Mouse (Mus musculus) liver, embryonic 13.5 days (tissue): ENCODE measurements around the gene Alpi. TPM values are rescaled to one million over a fixed set of nuclear protein-coding genes. Genes with fewer than 3 reads are reported as not detected.

Experiments used
- ATAC-seq: fragments of 200-750 bp; cut with Nextera tagmentation; 2 replicates; pipeline ENCODE4 v1.8.0; 2017; ENCODE audit warnings: low read depth, mild to moderate bottlenecking, moderate number of reproducible peaks, moderate library complexity
- DNase-seq: peaks from one replicate; pipeline ENCODE4 v3.0.0; 2022
- H3K27ac ChIP-seq: fragments of 300-500 bp; sonication (generic); 2 replicates; pipeline ENCODE4 v1.5.1; 2015; ENCODE audit warnings: moderate library complexity, mild to moderate bottlenecking, inconsistent platforms
- H3K27me3 ChIP-seq: fragments of 300-500 bp; sonication (generic); 2 replicates; pipeline ENCODE4 v1.6.1; 2015; ENCODE audit warnings: mild to moderate bottlenecking, inconsistent platforms
- H3K36me3 ChIP-seq: fragments of 300-500 bp; sonication (generic); 2 replicates; pipeline ENCODE4 v1.6.1; 2015; ENCODE audit warnings: mild to moderate bottlenecking, inconsistent platforms
- H3K4me1 ChIP-seq: fragments of 300-500 bp; sonication (generic); replicated peaks from 2 replicates; pipeline ENCODE4 v1.6.1; 2015; ENCODE audit warnings: inconsistent platforms
- H3K4me2 ChIP-seq: fragments of 300-500 bp; sonication (generic); 2 replicates; pipeline ENCODE4 v1.6.1; 2015; ENCODE audit warnings: inconsistent platforms, mild to moderate bottlenecking, moderate library complexity
- H3K4me3 ChIP-seq: fragments of 300-500 bp; sonication (generic); replicated peaks from 2 replicates; pipeline ENCODE4 v1.5.1; 2015; ENCODE audit warnings: mild to moderate bottlenecking, inconsistent platforms
- H3K9ac ChIP-seq: fragments of 300-500 bp; sonication (generic); 2 replicates; pipeline ENCODE4 v1.6.1; 2015; ENCODE audit warnings: mild to moderate bottlenecking, inconsistent platforms
- H3K9me3 ChIP-seq: fragments of 300-500 bp; sonication (generic); replicated peaks from 2 replicates; pipeline ENCODE4 v1.6.1; 2016; ENCODE audit warnings: inconsistent platforms
- WGBS: fragments of 180-500 bp; shearing (Covaris S2); methylation state at CpG from one replicate; pipeline ENCODE4 v1.1.7; 2015; ENCODE audit not compliant: insufficient replicate concordance; 5-methylcytosine and 5-hydroxymethylcytosine counted together
- polyA plus RNA-seq: library from polyadenylated mRNA; unstranded; fragments of >200 nt; fragmentation: Nextera tagmentation; extraction: Ambion mirVana; gene quantifications from 2 replicates; pipeline ENCODE4 v1.2.1, GENCODE M21; 2015

Alpi gene
- polyA plus RNA-seq, 1 experiment from 2014 or later = not detected

DNA sequence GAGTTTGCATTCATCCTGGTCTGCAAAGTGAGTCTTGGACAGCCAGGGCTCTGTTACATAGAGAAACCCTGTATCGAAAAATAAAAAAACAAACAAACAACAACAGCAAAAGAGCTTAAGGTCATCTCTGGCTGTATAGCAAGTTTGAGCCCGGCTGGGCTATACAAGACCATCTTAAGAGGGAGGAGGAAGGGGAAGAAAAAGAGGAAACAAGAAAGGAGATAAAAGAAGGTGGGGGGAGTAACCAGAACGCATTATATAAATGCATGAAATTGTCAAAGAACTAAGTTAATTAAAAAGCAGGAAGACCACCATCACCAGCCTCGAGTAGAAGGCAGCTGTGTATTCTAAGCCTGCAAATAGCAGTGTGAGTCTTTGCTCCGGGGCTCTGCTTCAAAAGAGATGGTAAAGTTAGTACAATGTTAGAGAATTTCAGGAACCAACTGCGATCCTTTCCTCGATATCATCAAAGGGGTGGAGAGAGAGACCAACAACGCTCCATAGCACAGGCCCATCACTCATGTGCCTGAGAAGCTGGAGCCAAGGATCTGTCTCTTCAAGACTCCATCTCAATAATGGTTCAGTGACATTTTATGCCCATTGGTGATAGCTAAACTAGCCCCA lies 42.3 kb downstream of the Alpi start:
- Histone ChIP-seq H3K9me3 (0 out of 2 replicates have a peak, but pooled peaks cover 3% of the 10 kb centered on the region), H3K9ac (no peak overlapping the region), H3K27ac (no peak overlapping the region), H3K4me1 (no peaks in the 10 kb centered on the region), H3K4me3 (no peak overlapping the region), H3K4me2 (no peak overlapping the region), H3K36me3 (no peaks in the 10 kb centered on the region), H3K27me3 (no peaks in the 10 kb centered on the region)
- DNase-seq (no peak), ATAC-seq (no peak)
- 41% methylated on average over 8 of the region's 8 CpGs for WGBS

DNA sequence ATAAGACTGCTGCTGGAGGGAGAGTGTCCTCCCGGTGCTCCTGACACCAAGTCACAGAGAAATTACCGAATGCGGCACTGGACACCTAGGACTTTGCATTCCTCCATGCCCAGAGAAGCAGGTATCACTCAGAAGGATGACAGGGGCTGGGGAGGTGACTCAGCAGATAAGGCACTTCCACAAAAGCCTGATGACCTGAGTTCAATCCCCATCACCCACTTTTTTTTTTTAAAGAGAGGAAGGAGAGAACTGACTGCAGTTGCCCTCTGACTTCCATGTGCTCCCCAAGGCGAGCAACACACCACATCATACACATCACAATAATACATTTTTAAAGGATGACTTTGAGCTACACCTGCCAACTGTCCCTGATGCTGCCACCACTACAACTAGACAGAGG lies 44.3 kb downstream of the Alpi start:
- Histone ChIP-seq H3K4me1 (no peaks in the 10 kb centered on the region), H3K4me2 (no peak overlapping the region), H3K27me3 (no peaks in the 10 kb centered on the region), H3K27ac (no peak overlapping the region), H3K9ac (no peak overlapping the region), H3K36me3 (no peaks in the 10 kb centered on the region), H3K4me3 (no peak overlapping the region), H3K9me3 (0 out of 2 replicates have a peak, but pooled peaks cover under 1% of the 10 kb centered on the region)
- DNase-seq = no peak
- ATAC-seq = no peak
- WGBS = 53% methylated on average over 4 of the region's 4 CpGs

DNA sequence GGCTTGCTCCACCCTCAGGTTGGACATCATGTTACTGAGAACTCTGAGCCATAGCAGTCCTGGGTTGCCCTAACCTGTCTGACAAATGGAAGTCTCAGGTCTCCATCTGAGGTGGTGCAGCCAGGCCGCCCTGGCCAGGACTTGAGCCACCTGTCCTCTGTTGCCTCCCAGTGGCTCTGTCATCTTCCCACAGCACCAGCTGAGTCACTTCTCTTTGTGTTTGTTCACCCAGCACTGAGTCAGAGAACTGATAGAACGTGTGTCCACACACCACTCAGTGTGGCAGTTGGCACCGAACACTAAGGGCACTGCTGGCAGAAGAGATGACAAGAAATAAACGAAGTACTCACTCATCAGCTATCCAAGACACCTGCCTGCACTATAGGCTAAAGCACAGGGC lies 50.0 kb downstream of the Alpi start:
- Histone ChIP-seq H3K4me2 (no peak overlapping the region), H3K9me3 (no peaks in the 10 kb centered on the region), H3K27me3 (no peaks in the 10 kb centered on the region), H3K27ac (no peak overlapping the region), H3K4me3 (no peak overlapping the region), H3K36me3 (peaks cover 6% of the 10 kb centered on the region; the same call in 1 of the 2 replicates), H3K9ac (no peak overlapping the region), H3K4me1 (no peaks in the 10 kb centered on the region)
- WGBS = 65% methylated on average over 4 of the region's 4 CpGs
- ATAC-seq (no peak), DNase-seq (no peak)

GRCm38 (mm10) chr1:87050700-87051099 lies 50.7 kb downstream of the Alpi start:
- Histone ChIP-seq H3K27me3 (no peaks in the 10 kb centered on the region), H3K9ac (no peak overlapping the region), H3K4me3 (no peak overlapping the region), H3K27ac (no peak overlapping the region), H3K4me2 (no peak overlapping the region), H3K4me1 (no peaks in the 10 kb centered on the region), H3K9me3 (no peaks in the 10 kb centered on the region), H3K36me3 (peaks cover 6% of the 10 kb centered on the region; the same call in 1 of the 2 replicates)
- WGBS = 71% methylated on average over 1 of the region's 1 CpGs
- ATAC-seq = no peak
- no peak for DNase-seq

DNA sequence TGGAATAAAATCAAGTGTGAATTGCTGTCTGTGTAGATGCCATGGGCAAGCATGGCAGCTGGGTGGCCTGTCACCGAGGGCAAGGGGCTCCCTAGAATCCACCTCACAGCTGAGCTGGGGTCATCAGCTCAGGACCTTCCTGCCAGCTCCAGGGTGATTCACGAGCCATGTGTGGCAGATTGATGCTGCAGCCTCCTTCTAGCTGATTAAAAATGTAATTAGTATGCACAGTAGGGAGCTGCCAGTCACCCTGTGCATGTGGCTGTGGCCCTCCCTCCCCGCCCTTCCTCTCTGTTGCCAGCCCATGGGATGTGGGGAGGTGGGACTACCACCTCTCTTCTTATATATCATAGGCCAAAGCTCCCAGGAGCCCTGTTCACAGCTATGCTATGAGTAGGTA lies 51.3 kb downstream of the Alpi start:
- no peak overlapping the region for H3K4me2 ChIP-seq
- H3K4me3 ChIP-seq = no peak overlapping the region
- peaks cover 6% of the 10 kb centered on the region; the same call in 1 of the 2 replicates for H3K36me3 ChIP-seq
- DNase-seq (no peak), ATAC-seq (no peak)
- WGBS = 61% methylated on average over 3 of the region's 3 CpGs
- no peaks in the 10 kb centered on the region for H3K4me1 ChIP-seq
- H3K27me3 ChIP-seq = no peaks in the 10 kb centered on the region
- no peak overlapping the region for H3K27ac ChIP-seq
- no peaks in the 10 kb centered on the region for H3K9me3 ChIP-seq
- no peak overlapping the region for H3K9ac ChIP-seq

Other genes with a start within 250 kb of the Alpi start
- gene Alppl2, start 11.7 kb downstream of the Alpi start, polyA plus RNA-seq = not detected in 2 replicates
- not detected in 2 replicates for gene Akp3, start 23.4 kb upstream of the Alpi start, polyA plus RNA-seq
- gene Ecel1, start 54.9 kb upstream of the Alpi start, polyA plus RNA-seq = 0.12 TPM in 1 of 2 replicates, not detected in the other
- gene Prss56, start 81.7 kb upstream of the Alpi start, polyA plus RNA-seq = not detected in 2 replicates
- 0.13 TPM in 1 of 2 replicates, not detected in the other for gene Chrnd, start 89.0 kb upstream of the Alpi start, polyA plus RNA-seq
- 0.34 and 0.70 TPM in 2 replicates for gene Chrng, start 103.1 kb upstream of the Alpi start, polyA plus RNA-seq
- 101 and 109 TPM in 2 replicates for gene Eif4e2, start 112.3 kb upstream of the Alpi start, polyA plus RNA-seq
- gene Efhd1, start 162.8 kb upstream of the Alpi start, polyA plus RNA-seq = 0.07 TPM in 1 of 2 replicates, not detected in the other
- 18.7 and 21.2 TPM in 2 replicates for gene Gigyf2, start 225.4 kb upstream of the Alpi start, polyA plus RNA-seq